Mouse (Mus musculus) brown adipose tissue, adult 24 weeks (tissue): ENCODE measurements around the gene Aco1. TPM values are rescaled to one million over a fixed set of nuclear protein-coding genes. Genes with fewer than 3 reads are reported as not detected.

Experiments
- H3K27ac ChIP-seq: fragments of 200-500 bp; replicated peaks from 2 replicates; pipeline ENCODE4 v1.5.1; 2012; ENCODE audit warnings: low read depth, mild to moderate bottlenecking, low read length
- H3K4me1 ChIP-seq: fragments of 200-500 bp; 2 replicates; pipeline ENCODE4 v1.6.1; 2012; ENCODE audit warnings: low read length, mixed read lengths; ENCODE audit not compliant: control insufficient read depth, insufficient read depth, insufficient read length
- H3K4me3 ChIP-seq: fragments of 200-500 bp; 2 replicates; pipeline ENCODE4 v1.5.1; 2012; ENCODE audit warnings: low read depth, mild to moderate bottlenecking, low read length, moderate library complexity; ENCODE audit not compliant: insufficient read depth
- polyA plus RNA-seq: library from polyadenylated mRNA; stranded (reverse); fragments of >200 nt; gene quantifications from 2 replicates; pipeline ENCODE4 v1.2.4, GENCODE M21; 2012; ENCODE audit not compliant: missing spikeins, insufficient read depth, insufficient read length

The Aco1 gene
- polyA plus RNA-seq, 1 experiment: 101 TPM

- no peak overlapping the region for H3K4me3 ChIP-seq
- peak overlapping the region; percentile 5; the same call in 1 of the 2 replicates for H3K27ac ChIP-seq
- H3K4me1 ChIP-seq: no peaks in the 10 kb centered on the region
These were observed 37.2 kb downstream of the Aco1 start for GRCm38 (mm10) chr4:40180046-40180445.

GRCm38 (mm10) chr4:40181681-40182080, 38.8 kb downstream of the Aco1 start:
- no peak overlapping the region for H3K4me3 ChIP-seq
- peak overlapping the region; percentile 54; the same call in 1 of the 2 replicates for H3K27ac ChIP-seq
- no peaks in the 10 kb centered on the region for H3K4me1 ChIP-seq

- H3K4me1 ChIP-seq: no peaks in the 10 kb centered on the region
- H3K27ac ChIP-seq: peak overlapping the region; percentile 54; the same call in 1 of the 2 replicates
- no peak overlapping the region for H3K4me3 ChIP-seq
These were observed 39.9 kb downstream of the Aco1 start for GRCm38 (mm10) chr4:40182651-40183320.

GRCm38 (mm10) chr4:40183781-40184180, 40.9 kb downstream of the Aco1 start:
- no peaks in the 10 kb centered on the region for H3K4me1 ChIP-seq
- no peak overlapping the region for H3K4me3 ChIP-seq
- no peak overlapping the region for H3K27ac ChIP-seq

GRCm38 (mm10) chr4:40184470-40184869, 41.6 kb downstream of the Aco1 start:
- H3K27ac ChIP-seq: no peak overlapping the region
- H3K4me1 ChIP-seq: no peaks in the 10 kb centered on the region
- H3K4me3 ChIP-seq: no peak overlapping the region

DNA sequence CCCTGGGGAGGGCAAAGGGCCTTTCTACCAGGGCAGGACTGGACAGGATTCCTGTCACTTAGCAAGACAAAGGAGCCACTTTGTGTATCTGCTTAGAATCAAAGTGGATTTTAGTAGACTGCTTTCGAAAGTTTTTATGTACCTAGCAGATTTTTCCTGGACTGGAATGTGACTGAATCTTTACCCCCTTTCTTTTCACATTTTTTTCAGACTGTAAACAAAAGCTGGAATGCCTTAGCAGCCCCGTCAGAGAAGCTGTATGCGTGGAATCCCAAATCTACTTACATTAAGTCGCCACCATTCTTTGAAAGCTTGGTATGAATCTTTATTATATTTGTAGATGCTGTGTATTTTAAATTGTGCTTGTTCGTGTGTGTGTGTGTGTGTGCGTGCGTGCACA, 45.1 kb downstream of the Aco1 start:
- H3K4me1 ChIP-seq: no peaks in the 10 kb centered on the region
- no peak overlapping the region for H3K4me3 ChIP-seq
- no peak overlapping the region for H3K27ac ChIP-seq

DNA sequence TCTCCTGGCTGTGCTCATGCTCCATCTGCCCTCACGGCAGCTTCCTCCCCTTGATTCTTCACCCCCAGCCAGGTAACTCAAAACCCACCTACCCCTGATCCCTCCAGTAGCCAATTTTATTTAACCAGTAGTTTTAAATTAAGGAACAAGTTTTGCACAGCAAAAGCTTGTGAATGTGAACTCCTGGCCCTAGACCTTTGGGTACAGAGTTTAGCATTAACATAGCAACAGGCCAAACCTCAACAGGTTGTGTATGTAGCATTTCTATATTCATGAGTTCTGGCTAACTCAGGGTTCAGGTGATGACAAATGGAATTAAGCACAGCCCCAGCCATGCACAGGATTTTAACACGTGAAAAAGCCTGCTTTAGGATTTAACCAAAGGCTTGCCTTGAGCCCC, 49.4 kb downstream of the Aco1 start:
- H3K27ac ChIP-seq: no peak overlapping the region
- H3K4me1 ChIP-seq: no peaks in the 10 kb centered on the region
- H3K4me3 ChIP-seq: no peak overlapping the region

GRCm38 (mm10) chr4:40193461-40193860, 50.6 kb downstream of the Aco1 start:
- no peak overlapping the region for H3K4me3 ChIP-seq
- 0 out of 2 replicates have a peak overlapping the region, but pooled peaks have one; percentile 23 for H3K27ac ChIP-seq
- H3K4me1 ChIP-seq: no peaks in the 10 kb centered on the region

DNA sequence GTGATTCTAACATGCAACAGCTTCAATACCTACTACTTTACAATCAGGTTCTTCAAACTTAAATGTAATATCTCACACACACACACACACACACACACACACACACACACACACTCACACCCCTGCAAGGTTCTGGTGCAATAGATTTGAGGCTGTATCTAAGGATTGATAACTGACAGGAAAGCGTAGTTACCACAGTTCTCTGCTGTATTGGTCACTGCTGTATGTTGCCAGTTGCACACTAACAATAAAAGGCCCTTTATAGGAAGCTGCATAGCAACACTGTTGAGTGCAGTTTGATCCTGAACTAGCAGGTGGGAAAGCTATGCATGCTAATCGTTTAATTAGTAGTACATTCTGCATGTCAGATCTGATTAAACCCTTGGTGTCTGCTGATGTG, 52.5 kb downstream of the Aco1 start:
- no peaks in the 10 kb centered on the region for H3K4me1 ChIP-seq
- H3K4me3 ChIP-seq: no peak overlapping the region
- H3K27ac ChIP-seq: no peak overlapping the region

GRCm38 (mm10) chr4:40202205-40202604, 59.3 kb downstream of the Aco1 start:
- Histone ChIP-seq H3K27ac (no peak overlapping the region; the same call in 1 of the 2 replicates), H3K4me1 (peaks cover 6% of the 10 kb centered on the region), H3K4me3 (no peak overlapping the region)

DNA sequence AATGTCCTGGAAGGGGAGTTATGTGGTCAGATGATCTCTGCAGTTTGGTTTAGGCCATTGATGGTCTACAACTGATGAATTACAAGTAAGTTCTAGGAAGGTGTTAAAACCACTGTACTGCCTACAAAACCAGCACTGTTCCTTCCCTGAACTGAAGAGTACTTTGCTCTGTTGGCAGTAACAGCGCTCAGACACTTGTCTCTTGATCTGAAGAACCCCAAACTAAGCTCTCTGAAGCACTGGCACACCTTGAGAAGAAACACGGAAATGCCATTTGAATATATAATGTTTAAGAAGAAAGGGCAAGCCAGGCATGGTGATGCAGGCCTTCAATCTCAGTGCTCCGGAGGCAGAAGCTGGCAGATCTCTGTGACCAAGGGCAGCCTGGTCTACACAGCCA, 61.5 kb downstream of the Aco1 start:
- H3K27ac ChIP-seq: peak overlapping the region; percentile 82
- peaks cover 6% of the 10 kb centered on the region for H3K4me1 ChIP-seq
- no peak overlapping the region for H3K4me3 ChIP-seq

GRCm38 (mm10) chr4:40205231-40205903, 62.5 kb downstream of the Aco1 start:
- Histone ChIP-seq H3K4me3 (peak overlapping the region; percentile 16), H3K27ac (peak overlapping the region; percentile 83), H3K4me1 (peaks cover 6% of the 10 kb centered on the region)

DNA sequence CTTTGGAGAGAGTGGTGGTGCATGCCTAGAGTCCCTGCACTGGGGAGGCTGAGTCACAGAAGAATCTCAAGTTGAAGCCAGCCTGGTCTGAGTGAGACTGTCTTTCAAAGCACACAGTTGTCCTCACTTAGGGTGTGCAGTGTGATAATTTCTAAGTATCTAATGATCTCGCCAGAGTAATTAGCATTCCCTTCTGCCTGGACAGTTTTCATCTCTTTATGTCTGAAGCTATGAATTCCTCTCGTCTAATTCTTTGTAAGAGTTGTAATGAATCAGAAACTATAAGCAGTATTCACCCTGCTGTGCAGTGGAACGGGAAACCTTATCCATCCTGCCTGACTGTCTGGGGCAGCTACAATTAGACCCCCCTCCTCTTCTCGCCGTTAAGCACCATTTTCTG, 64.8 kb downstream of the Aco1 start:
- no peak overlapping the region for H3K4me3 ChIP-seq
- peaks cover 6% of the 10 kb centered on the region for H3K4me1 ChIP-seq
- no peak overlapping the region for H3K27ac ChIP-seq

- H3K4me1 ChIP-seq: no peaks in the 10 kb centered on the region
- H3K4me3 ChIP-seq: no peak overlapping the region
- H3K27ac ChIP-seq: no peak overlapping the region
These were observed 69.3 kb downstream of the Aco1 start for GRCm38 (mm10) chr4:40212177-40212576.

DNA sequence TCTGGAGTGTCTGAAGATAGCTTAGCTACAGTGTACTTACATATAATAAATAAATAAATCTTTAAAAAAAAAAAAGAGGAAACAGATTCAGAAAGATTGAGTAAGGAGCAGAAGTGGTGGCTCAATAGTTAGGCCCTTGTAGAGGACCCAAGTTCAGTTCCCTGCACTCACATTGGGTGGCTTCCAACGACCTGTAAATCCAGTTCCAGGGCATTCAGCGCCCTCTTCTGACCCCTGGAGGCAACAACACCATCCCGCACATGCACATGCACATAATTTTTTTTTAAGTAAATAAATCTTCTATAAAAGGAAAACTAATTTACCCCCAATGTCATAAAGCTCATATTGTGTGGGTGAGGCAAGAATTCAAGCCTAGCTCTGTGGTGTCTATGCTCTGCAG, 75.0 kb downstream of the Aco1 start:
- H3K27ac ChIP-seq: no peak overlapping the region
- H3K4me1 ChIP-seq: no peaks in the 10 kb centered on the region
- H3K4me3 ChIP-seq: no peak overlapping the region

- Histone ChIP-seq H3K27ac (no peak overlapping the region), H3K4me3 (no peak overlapping the region), H3K4me1 (no peaks in the 10 kb centered on the region)
These were observed 75.5 kb downstream of the Aco1 start for GRCm38 (mm10) chr4:40218382-40218781.
